Mouse (Mus musculus) midbrain, embryonic 16.5 days (tissue): ENCODE measurements at regions not wholly inside any gene's neighbourhood (a gene's known extent, or its start where the extent isn't known, plus 50 kb on each side); places are given as distances from the start of the nearest gene placed in this dataset.

Source experiments
- ATAC-seq: fragments of 200-750 bp; cut with Nextera tagmentation; 2 replicates; pipeline ENCODE4 v1.8.0; 2017; ENCODE audit warnings: moderate TSS enrichment
- H3K27ac ChIP-seq: fragments of 300-500 bp; sonication (generic); 2 replicates; pipeline ENCODE4 v1.5.1; 2014; ENCODE audit warnings: mild to moderate bottlenecking, low read length, mixed read lengths
- H3K27me3 ChIP-seq: fragments of 300-500 bp; sonication (generic); 2 replicates; pipeline ENCODE4 v1.6.1; 2014; ENCODE audit warnings: low read depth, low read length, mixed read lengths; ENCODE audit not compliant: control insufficient read depth, insufficient read depth
- H3K36me3 ChIP-seq: fragments of 300-500 bp; sonication (generic); 2 replicates; pipeline ENCODE4 v1.6.1; 2014; ENCODE audit warnings: mild to moderate bottlenecking, low read length, moderate library complexity, mixed read lengths; ENCODE audit not compliant: control insufficient read depth, insufficient read depth
- H3K4me1 ChIP-seq: fragments of 300-500 bp; sonication (generic); 2 replicates; pipeline ENCODE4 v1.6.1; 2014; ENCODE audit warnings: mild to moderate bottlenecking, low read length, mixed read lengths; ENCODE audit not compliant: control insufficient read depth, insufficient read depth
- H3K4me2 ChIP-seq: fragments of 300-500 bp; sonication (generic); 2 replicates; pipeline ENCODE4 v1.6.1; 2014; ENCODE audit warnings: mild to moderate bottlenecking, low read length, mixed read lengths
- H3K4me3 ChIP-seq: fragments of 300-500 bp; sonication (generic); 2 replicates; pipeline ENCODE4 v1.5.1; 2014; ENCODE audit warnings: low read depth, mild to moderate bottlenecking, low read length, moderate library complexity, mixed read lengths
- H3K9ac ChIP-seq: fragments of 300-500 bp; sonication (generic); 2 replicates; pipeline ENCODE4 v1.6.1; 2014; ENCODE audit warnings: low read depth, low read length, mixed read lengths
- H3K9me3 ChIP-seq: fragments of 300-500 bp; sonication (generic); replicated peaks from 2 replicates; pipeline ENCODE4 v1.6.1; 2014; ENCODE audit warnings: mild to moderate bottlenecking, low read length, mixed read lengths; ENCODE audit not compliant: control insufficient read depth, poor library complexity, severe bottlenecking
- WGBS: fragments of 180-500 bp; shearing (Covaris S2); extraction: QIAGEN DNeasy Blood & Tissue Kit; methylation state at CpG from one replicate; pipeline ENCODE4 v1.1.7; 2014; 5-methylcytosine and 5-hydroxymethylcytosine counted together

- ATAC-seq = no peak
- Histone ChIP-seq H3K9me3 (no peaks in the 10 kb centered on the region), H3K4me2 (no peak overlapping the region), H3K4me3 (no peak overlapping the region), H3K36me3 (no peaks in the 10 kb centered on the region), H3K27ac (no peak overlapping the region), H3K27me3 (no peaks in the 10 kb centered on the region), H3K4me1 (no peaks in the 10 kb centered on the region), H3K9ac (no peak overlapping the region)
- 65% methylated on average over 3 of the region's 3 CpGs for WGBS
Measured at GRCm38 (mm10) chr1:121842381-121843075, 274.7 kb upstream of the Ddx18 start.

DNA sequence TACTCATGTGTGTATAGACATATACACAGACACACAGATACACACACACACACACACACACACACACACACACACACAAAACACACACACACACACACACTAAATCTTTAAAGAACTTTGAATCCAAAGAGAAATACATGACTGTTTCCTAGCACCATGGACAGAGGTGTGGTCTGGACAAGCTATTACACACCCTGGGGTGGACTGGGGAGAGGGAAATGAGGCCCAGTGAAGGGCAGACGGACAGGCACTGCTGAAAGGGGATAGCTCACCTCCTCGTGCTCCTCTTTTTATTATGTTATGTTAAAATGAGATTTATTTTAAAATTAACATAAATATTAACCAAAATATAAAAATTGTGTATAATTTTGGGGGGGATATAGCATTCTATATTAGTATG is 265.8 kb upstream of the Ddx18 start:
- Histone ChIP-seq H3K9ac (no peak overlapping the region), H3K36me3 (no peaks in the 10 kb centered on the region), H3K4me2 (no peak overlapping the region), H3K9me3 (no peaks in the 10 kb centered on the region), H3K4me3 (no peak overlapping the region), H3K4me1 (no peaks in the 10 kb centered on the region), H3K27me3 (no peaks in the 10 kb centered on the region), H3K27ac (no peak overlapping the region)
- WGBS = 37% methylated on average over 2 of the region's 2 CpGs
- ATAC-seq = no peak

DNA sequence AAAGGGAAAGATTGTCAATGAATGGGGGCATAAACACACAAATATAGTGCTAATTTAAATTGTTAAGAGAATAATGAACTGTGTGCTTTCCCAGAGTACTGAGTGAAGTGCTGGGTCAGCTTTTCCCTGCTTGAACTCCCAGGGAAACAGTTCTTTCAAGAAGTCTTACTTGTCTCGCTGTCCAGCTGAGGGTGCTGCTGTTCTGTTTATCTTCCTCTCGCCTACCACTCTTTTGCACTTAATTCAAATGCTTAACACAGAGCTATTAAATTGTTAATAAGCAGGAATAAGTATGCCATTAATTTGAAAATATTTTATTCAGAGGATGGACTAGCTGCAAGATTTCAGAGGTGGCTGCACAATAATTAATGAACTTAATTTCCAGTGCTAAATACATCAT is 262.5 kb upstream of the Ddx18 start:
- no peaks in the 10 kb centered on the region for H3K9me3 ChIP-seq
- H3K4me3 ChIP-seq = no peak overlapping the region
- H3K27me3 ChIP-seq = no peaks in the 10 kb centered on the region
- 60% methylated on average over 2 of the region's 2 CpGs for WGBS
- no peak overlapping the region for H3K4me2 ChIP-seq
- H3K9ac ChIP-seq = no peak overlapping the region
- no peak overlapping the region for H3K27ac ChIP-seq
- 0 out of 2 replicates have a peak, but pooled peaks have one; percentile 45 for ATAC-seq
- H3K4me1 ChIP-seq = no peaks in the 10 kb centered on the region
- H3K36me3 ChIP-seq = no peaks in the 10 kb centered on the region

DNA sequence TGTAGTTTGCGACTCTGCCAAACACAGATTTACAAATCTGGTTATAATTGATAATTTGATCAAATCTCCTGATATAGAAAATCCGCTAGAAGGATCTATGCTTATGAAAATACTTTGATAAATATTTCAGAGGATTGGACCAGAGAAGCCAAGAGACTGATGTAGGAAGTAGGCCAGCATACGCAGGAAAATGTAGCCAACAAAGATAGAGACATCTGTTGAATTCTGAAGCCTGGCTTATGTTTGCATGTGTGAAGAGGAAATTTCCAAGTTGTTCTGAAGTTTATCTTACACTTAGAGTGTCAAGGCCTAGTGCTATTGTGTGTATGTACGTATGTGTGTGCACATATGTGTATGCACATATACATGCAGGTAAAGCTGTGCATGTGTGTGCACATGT is 255.2 kb upstream of the Ddx18 start:
- Histone ChIP-seq H3K9ac (no peak overlapping the region), H3K9me3 (no peaks in the 10 kb centered on the region), H3K4me3 (no peak overlapping the region), H3K27ac (no peak overlapping the region), H3K4me1 (no peaks in the 10 kb centered on the region), H3K4me2 (no peak overlapping the region), H3K27me3 (no peaks in the 10 kb centered on the region), H3K36me3 (no peaks in the 10 kb centered on the region)
- no peak for ATAC-seq
- WGBS = 90% methylated on average over 4 of the region's 4 CpGs

GRCm38 (mm10) chr1:121803338-121803737 is 235.5 kb upstream of the Ddx18 start:
- WGBS = 72% methylated on average over 2 of the region's 2 CpGs
- Histone ChIP-seq H3K9me3 (no peaks in the 10 kb centered on the region), H3K27ac (no peak overlapping the region), H3K4me1 (no peaks in the 10 kb centered on the region), H3K4me2 (no peak overlapping the region), H3K27me3 (no peaks in the 10 kb centered on the region), H3K9ac (no peak overlapping the region), H3K36me3 (no peaks in the 10 kb centered on the region), H3K4me3 (no peak overlapping the region)
- no peak for ATAC-seq

DNA sequence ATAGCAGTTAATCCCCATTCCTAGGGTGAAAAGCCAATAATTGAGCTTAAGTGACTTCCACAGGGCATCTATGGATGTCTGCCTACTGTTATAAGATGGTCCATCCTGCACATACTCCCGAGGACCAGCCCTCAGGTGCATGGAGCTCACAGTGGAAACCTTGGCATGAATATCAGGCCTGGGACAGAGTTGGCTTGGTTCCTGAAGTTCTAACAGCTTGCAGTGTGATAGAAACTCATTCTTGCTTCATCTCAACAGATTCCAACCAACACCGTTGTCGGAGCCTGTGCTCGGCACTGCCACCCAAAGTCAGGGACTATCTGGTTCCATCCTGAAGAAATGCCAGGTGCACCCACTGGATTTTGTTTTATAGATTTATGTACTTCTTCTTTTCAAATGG is 234.7 kb upstream of the Ddx18 start:
- Histone ChIP-seq H3K9ac (no peak overlapping the region), H3K36me3 (no peaks in the 10 kb centered on the region), H3K27me3 (no peaks in the 10 kb centered on the region), H3K9me3 (no peaks in the 10 kb centered on the region), H3K4me1 (no peaks in the 10 kb centered on the region), H3K4me3 (no peak overlapping the region), H3K27ac (no peak overlapping the region), H3K4me2 (no peak overlapping the region)
- WGBS = 91% methylated on average over 4 of the region's 4 CpGs
- ATAC-seq = no peak

- Histone ChIP-seq H3K27me3 (no peaks in the 10 kb centered on the region), H3K27ac (no peak overlapping the region), H3K36me3 (no peaks in the 10 kb centered on the region), H3K9ac (no peak overlapping the region), H3K4me2 (no peak overlapping the region), H3K4me3 (no peak overlapping the region), H3K9me3 (no peaks in the 10 kb centered on the region), H3K4me1 (no peaks in the 10 kb centered on the region)
- whole genome bisulfite sequencing = 78% methylated on average over 12 of the region's 12 CpGs
- no peak for ATAC-seq
Measured at GRCm38 (mm10) chr1:121798502-121798901, 230.7 kb upstream of the Ddx18 start.

- ATAC-seq = peak; percentile 75; the same call in 1 of the 2 replicates
- 0 out of 2 replicates have a peak overlapping the region, but pooled peaks have one; percentile 22 for H3K27ac ChIP-seq
- H3K9me3 ChIP-seq = no peaks in the 10 kb centered on the region
- H3K36me3 ChIP-seq = no peaks in the 10 kb centered on the region
- H3K27me3 ChIP-seq = no peaks in the 10 kb centered on the region
- H3K4me2 ChIP-seq = no peak overlapping the region
- H3K4me1 ChIP-seq = no peaks in the 10 kb centered on the region
- no peak overlapping the region for H3K9ac ChIP-seq
- 45% methylated on average over 11 of the region's 11 CpGs for WGBS
- H3K4me3 ChIP-seq = no peak overlapping the region
Measured at GRCm38 (mm10) chr1:121795024-121795786, 227.4 kb upstream of the Ddx18 start.

DNA sequence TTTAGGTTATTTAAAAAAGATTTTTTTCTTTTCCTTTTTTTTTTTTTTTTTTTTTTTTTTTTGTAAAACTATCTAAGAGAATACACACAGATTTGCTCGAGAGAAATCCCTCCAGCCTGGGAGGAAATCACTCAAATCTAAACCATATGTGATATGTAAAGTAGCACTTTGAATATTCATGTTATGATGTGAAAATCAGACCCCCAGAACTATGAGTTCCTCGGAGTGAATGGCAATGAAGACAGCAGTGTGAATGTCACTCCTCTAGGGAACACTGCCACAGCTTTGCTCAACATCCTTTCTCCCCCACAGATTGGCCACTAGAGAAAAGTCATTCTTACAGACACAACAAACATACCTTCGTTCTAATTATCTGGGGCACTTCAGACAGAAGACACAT is 217.8 kb upstream of the Ddx18 start:
- WGBS = 40% methylated on average over 3 of the region's 3 CpGs
- Histone ChIP-seq H3K4me2 (no peak overlapping the region), H3K9me3 (no peaks in the 10 kb centered on the region), H3K4me1 (peaks cover 2% of the 10 kb centered on the region; the same call in 1 of the 2 replicates), H3K27ac (0 out of 2 replicates have a peak overlapping the region, but pooled peaks have one; percentile 15), H3K27me3 (no peaks in the 10 kb centered on the region), H3K4me3 (no peak overlapping the region), H3K9ac (no peak overlapping the region), H3K36me3 (no peaks in the 10 kb centered on the region)
- ATAC-seq = no peak
